Mouse (Mus musculus): ENCODE data around the gene Mlh3.

Mlh3 gene

GRCm38 (mm10) chr12:85270319-85270718 lies at the start of gene Mlh3:
Mlh3 (minus strand) TSS chr12:85270599.
- in situ Hi-C loops (cut with MseI, MboI): no loop called here

- in situ Hi-C loops (cut with MseI, MboI): no loop called here
Measured at GRCm38 (mm10) chr12:85308651-85309050, 38.3 kb upstream of the Mlh3 start.

- in situ Hi-C loops (cut with MseI, MboI): no loop called here
Measured at GRCm38 (mm10) chr12:85305247-85305892, 35.0 kb upstream of the Mlh3 start.

- in situ Hi-C loops (cut with MseI, MboI): no loop called here
Measured at GRCm38 (mm10) chr12:85304725-85305124, 34.3 kb upstream of the Mlh3 start.

GRCm38 (mm10) chr12:85303256-85303655 lies 32.9 kb upstream of the Mlh3 start:
- in situ Hi-C loops (cut with MseI, MboI): no loop called here

GRCm38 (mm10) chr12:85298835-85299180 lies 28.4 kb upstream of the Mlh3 start:
- in situ Hi-C loops (cut with MseI, MboI): no loop called here

- in situ Hi-C loops (cut with MseI, MboI): no loop called here
Measured at GRCm38 (mm10) chr12:85298127-85298834, 27.9 kb upstream of the Mlh3 start.

GRCm38 (mm10) chr12:85297345-85297997 lies 27.1 kb upstream of the Mlh3 start:
- in situ Hi-C loops (cut with MseI, MboI): no loop called here

GRCm38 (mm10) chr12:85296915-85297314 lies 26.5 kb upstream of the Mlh3 start:
- in situ Hi-C loops (cut with MseI, MboI): no loop called here

- in situ Hi-C loops (cut with MseI, MboI): no loop called here
Measured at GRCm38 (mm10) chr12:85295506-85295905, 25.1 kb upstream of the Mlh3 start.

- in situ Hi-C loops (cut with MseI, MboI): no loop called here
Measured at GRCm38 (mm10) chr12:85292906-85293305, 22.5 kb upstream of the Mlh3 start.

- in situ Hi-C loops (cut with MseI, MboI): no loop called here
Measured at GRCm38 (mm10) chr12:85292288-85292687, 21.9 kb upstream of the Mlh3 start.

GRCm38 (mm10) chr12:85291541-85291940 lies 21.1 kb upstream of the Mlh3 start:
- in situ Hi-C loops (cut with MseI, MboI): no loop called here

- in situ Hi-C loops (cut with MseI, MboI): no loop called here
Measured at GRCm38 (mm10) chr12:85290633-85291032, 20.2 kb upstream of the Mlh3 start.

GRCm38 (mm10) chr12:85289157-85290000 lies 19.0 kb upstream of the Mlh3 start:
- in situ Hi-C loops (cut with MseI, MboI): loop anchor here in 1 of 2 experiments (10.0 kb wide), 1 partner anchor 135 kb away; the partner anchor contains the start of gene Rps6kl1

- in situ Hi-C loops (cut with MseI, MboI): loop anchor here in 1 of 2 experiments (10.0 kb wide), 1 partner anchor 134 kb away; the partner anchor contains the start of gene Rps6kl1
Measured at GRCm38 (mm10) chr12:85288486-85289156, 18.2 kb upstream of the Mlh3 start, which contains the start of gene Zc2hc1c. Zc2hc1c (plus strand) TSS chr12:85288591.

GRCm38 (mm10) chr12:85287809-85288485 lies 17.5 kb upstream of the Mlh3 start, which contains the start of gene Acyp1:
Acyp1 (minus strand) TSS chr12:85288438.
- in situ Hi-C loops (cut with MseI, MboI): loop anchor here in 1 of 2 experiments (10.0 kb wide), 1 partner anchor 133 kb away; the partner anchor contains the start of gene Rps6kl1

GRCm38 (mm10) chr12:85286941-85287340 lies 16.5 kb upstream of the Mlh3 start:
- in situ Hi-C loops (cut with MseI, MboI): loop anchor here in 1 of 2 experiments (10.0 kb wide), 1 partner anchor 132 kb away; the partner anchor contains the start of gene Rps6kl1

- in situ Hi-C loops (cut with MseI, MboI): loop anchor here in 1 of 2 experiments (10.0 kb wide), 1 partner anchor 130 kb away; the partner anchor contains the start of gene Rps6kl1
Measured at GRCm38 (mm10) chr12:85284996-85285395, 14.6 kb upstream of the Mlh3 start.

- in situ Hi-C loops (cut with MseI, MboI): loop anchor here in 1 of 2 experiments (10.0 kb wide), 1 partner anchor 130 kb away; the partner anchor contains the start of gene Rps6kl1
Measured at GRCm38 (mm10) chr12:85284331-85284730, 13.9 kb upstream of the Mlh3 start.
